Mouse (Mus musculus) forebrain, embryonic 14.5 days (tissue): Measurements from ENCODE around the gene Pakap. TPM values are rescaled to one million over a fixed set of nuclear protein-coding genes. Genes with fewer than 3 reads are reported as not detected.
A peak's percentile ranks its signal among the peaks of the same experiment; 100 is the strongest.

Experiments
- ATAC-seq: fragments of 200-750 bp; cut with Nextera tagmentation; 2 replicates; pipeline ENCODE4 v1.8.0; 2017; ENCODE audit warnings: mild to moderate bottlenecking, moderate library complexity
- DNase-seq: peaks from one replicate; pipeline ENCODE4 v3.0.0-alpha.2; 2015; ENCODE audit warnings: low spot score
- H3K27ac ChIP-seq: fragments of 300-500 bp; sonication (generic); 2 replicates; pipeline ENCODE4 v1.5.1; 2014; ENCODE audit warnings: low read depth, mild to moderate bottlenecking, control low read depth, low read length, moderate library complexity
- H3K27me3 ChIP-seq: fragments of 300-500 bp; sonication (generic); replicated peaks from 2 replicates; pipeline ENCODE4 v1.6.1; 2014; ENCODE audit warnings: low read length, control low read depth, mixed read lengths; ENCODE audit not compliant: control insufficient read depth, insufficient read depth
- H3K36me3 ChIP-seq: fragments of 300-500 bp; sonication (generic); 2 replicates; pipeline ENCODE4 v1.6.1; 2014; ENCODE audit warnings: low read length, control low read depth; ENCODE audit not compliant: control insufficient read depth, insufficient read depth
- H3K4me1 ChIP-seq: fragments of 300-500 bp; sonication (generic); 2 replicates; pipeline ENCODE4 v1.6.1; 2014; ENCODE audit warnings: antibody characterized with exemption, low read length, control low read depth; ENCODE audit not compliant: control insufficient read depth, insufficient read depth
- H3K4me2 ChIP-seq: fragments of 300-500 bp; sonication (generic); 2 replicates; pipeline ENCODE4 v1.6.1; 2014; ENCODE audit warnings: mild to moderate bottlenecking, control low read depth, low read length
- H3K4me3 ChIP-seq: fragments of 300-500 bp; sonication (generic); 2 replicates; pipeline ENCODE4 v1.5.1; 2014; ENCODE audit warnings: low read depth, low read length, control low read depth
- H3K9ac ChIP-seq: fragments of 300-500 bp; sonication (generic); 2 replicates; pipeline ENCODE4 v1.6.1; 2014; ENCODE audit warnings: mild to moderate bottlenecking, low read length, control low read depth, moderate library complexity
- H3K9me3 ChIP-seq: fragments of 300-500 bp; sonication (generic); replicated peaks from 2 replicates; pipeline ENCODE4 v1.6.1; 2016; ENCODE audit warnings: low read length, control low read depth, mixed read lengths; ENCODE audit not compliant: control insufficient read depth
- whole genome bisulfite sequencing: fragments of 180-500 bp; shearing (Covaris S2); extraction: QIAGEN DNeasy Blood & Tissue Kit; methylation state at CpG from one replicate; pipeline ENCODE4 v1.1.7; 2014; 5-methylcytosine and 5-hydroxymethylcytosine counted together
- polyA plus RNA-seq: library from polyadenylated mRNA; unstranded; fragments of >200 nt; fragmentation: Nextera tagmentation; extraction: Ambion mirVana; gene quantifications from 2 replicates; pipeline ENCODE4 v1.2.1, GENCODE M21; 2014

The Pakap gene
- polyA plus RNA-seq, 1 experiment from 2014 or later, result 4.1 TPM

- no peak overlapping the region for H3K9ac ChIP-seq
- H3K4me2 ChIP-seq, result no peak overlapping the region
- no peaks in the 10 kb centered on the region for H3K9me3 ChIP-seq
- ATAC-seq (no peak), DNase-seq (no peak)
- H3K27ac ChIP-seq, result no peak overlapping the region
- no peak overlapping the region for H3K4me3 ChIP-seq
- no peaks in the 10 kb centered on the region for H3K36me3 ChIP-seq
- H3K27me3 ChIP-seq, result no peaks in the 10 kb centered on the region
- no peaks in the 10 kb centered on the region for H3K4me1 ChIP-seq
- WGBS, result 85% methylated on average over 3 of the region's 3 CpGs
Observed at GRCm38 (mm10) chr4:57666101-57666500, 98.1 kb downstream of the Pakap start.

DNA sequence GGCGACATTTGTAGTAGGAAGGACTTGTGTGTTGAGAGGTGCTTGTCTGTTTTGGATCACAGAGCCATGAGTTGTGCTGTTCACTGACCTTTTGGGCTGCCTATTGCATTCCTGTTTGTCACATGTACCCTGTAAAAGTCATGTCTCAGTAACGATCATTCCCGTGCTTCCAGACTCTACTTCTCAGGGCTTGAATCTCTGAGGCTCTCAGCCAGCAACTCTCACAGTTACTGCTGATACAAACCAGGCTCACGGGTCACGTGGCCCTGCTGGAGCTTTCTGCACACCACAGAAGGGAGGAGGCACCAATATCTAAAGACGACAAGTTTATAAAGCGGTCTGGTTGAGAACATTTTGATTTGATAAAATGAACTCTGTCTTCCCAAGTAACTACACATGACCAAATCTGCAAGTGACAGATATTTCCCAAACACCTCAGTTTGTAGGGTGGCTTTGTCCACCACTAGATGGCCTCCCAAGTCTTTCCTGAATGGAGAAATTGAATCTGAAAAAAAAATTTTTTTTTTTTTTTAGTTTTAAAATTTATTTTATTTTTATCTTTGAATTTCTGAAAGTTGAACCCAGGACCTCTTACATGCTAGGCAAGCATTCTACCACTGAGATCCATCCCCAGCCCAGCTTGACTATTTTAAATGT is 103.0 kb downstream of the Pakap start:
- Histone ChIP-seq H3K36me3 (no peaks in the 10 kb centered on the region), H3K4me2 (no peak overlapping the region), H3K9ac (no peak overlapping the region), H3K4me3 (no peak overlapping the region), H3K27ac (no peak overlapping the region), H3K9me3 (no peaks in the 10 kb centered on the region), H3K4me1 (no peaks in the 10 kb centered on the region), H3K27me3 (no peaks in the 10 kb centered on the region)
- ATAC-seq (no peak), DNase-seq (peak; percentile 42)
- 73% methylated on average over 7 of the region's 7 CpGs for WGBS

GRCm38 (mm10) chr4:57672541-57672940 is 104.6 kb downstream of the Pakap start:
- Histone ChIP-seq H3K27me3 (no peaks in the 10 kb centered on the region), H3K4me3 (no peak overlapping the region), H3K4me2 (no peak overlapping the region), H3K4me1 (no peaks in the 10 kb centered on the region), H3K9me3 (no peaks in the 10 kb centered on the region), H3K27ac (no peak overlapping the region), H3K9ac (no peak overlapping the region), H3K36me3 (no peaks in the 10 kb centered on the region)
- ATAC-seq (no peak), DNase-seq (no peak)
- 79% methylated on average over 4 of the region's 4 CpGs for WGBS

GRCm38 (mm10) chr4:57672996-57673906 is 105.3 kb downstream of the Pakap start:
- Histone ChIP-seq H3K27ac (no peak overlapping the region), H3K4me3 (peak overlapping the region; percentile 14; the same call in 1 of the 2 replicates), H3K27me3 (no peaks in the 10 kb centered on the region), H3K9me3 (no peaks in the 10 kb centered on the region), H3K4me1 (no peaks in the 10 kb centered on the region), H3K36me3 (no peaks in the 10 kb centered on the region), H3K9ac (peak overlapping the region; percentile 48), H3K4me2 (peak overlapping the region; percentile 49)
- DNase-seq (peak; percentile 88), ATAC-seq (peak; percentile 83)
- 13% methylated on average over 12 of the region's 12 CpGs for WGBS

GRCm38 (mm10) chr4:57674351-57674750 is 106.4 kb downstream of the Pakap start:
- WGBS, result 78% methylated on average over 7 of the region's 7 CpGs
- Histone ChIP-seq H3K4me1 (no peaks in the 10 kb centered on the region), H3K4me2 (no peak overlapping the region), H3K4me3 (no peak overlapping the region), H3K36me3 (no peaks in the 10 kb centered on the region), H3K27ac (no peak overlapping the region), H3K9ac (no peak overlapping the region), H3K9me3 (no peaks in the 10 kb centered on the region), H3K27me3 (no peaks in the 10 kb centered on the region)
- ATAC-seq (no peak), DNase-seq (no peak)

- no peaks in the 10 kb centered on the region for H3K4me1 ChIP-seq
- no peaks in the 10 kb centered on the region for H3K9me3 ChIP-seq
- no peak overlapping the region for H3K27ac ChIP-seq
- DNase-seq, result peak; percentile 42
- ATAC-seq, result no peak
- peak overlapping the region; percentile 37; the same call in 1 of the 2 replicates for H3K4me2 ChIP-seq
- no peak overlapping the region for H3K9ac ChIP-seq
- no peak overlapping the region for H3K4me3 ChIP-seq
- H3K27me3 ChIP-seq, result no peaks in the 10 kb centered on the region
- WGBS, result 3% methylated on average over 13 of the region's 13 CpGs
- no peaks in the 10 kb centered on the region for H3K36me3 ChIP-seq
Observed at GRCm38 (mm10) chr4:57675387-57675786, 107.4 kb downstream of the Pakap start.

GRCm38 (mm10) chr4:57677916-57678315 is 109.9 kb downstream of the Pakap start:
- WGBS, result 85% methylated on average over 12 of the region's 12 CpGs
- Histone ChIP-seq H3K9ac (no peak overlapping the region), H3K4me3 (no peak overlapping the region), H3K27me3 (no peaks in the 10 kb centered on the region), H3K4me1 (no peaks in the 10 kb centered on the region), H3K4me2 (no peak overlapping the region), H3K27ac (no peak overlapping the region), H3K9me3 (no peaks in the 10 kb centered on the region), H3K36me3 (no peaks in the 10 kb centered on the region)
- DNase-seq, result no peak
- ATAC-seq, result no peak

- 88% methylated on average over 9 of the region's 9 CpGs for WGBS
- Histone ChIP-seq H3K27ac (no peak overlapping the region), H3K4me3 (no peak overlapping the region), H3K4me1 (no peaks in the 10 kb centered on the region), H3K9me3 (no peaks in the 10 kb centered on the region), H3K27me3 (no peaks in the 10 kb centered on the region), H3K36me3 (no peaks in the 10 kb centered on the region), H3K4me2 (no peak overlapping the region), H3K9ac (no peak overlapping the region)
- ATAC-seq (no peak), DNase-seq (no peak)
Observed at GRCm38 (mm10) chr4:57678991-57679457, 111.0 kb downstream of the Pakap start.

DNA sequence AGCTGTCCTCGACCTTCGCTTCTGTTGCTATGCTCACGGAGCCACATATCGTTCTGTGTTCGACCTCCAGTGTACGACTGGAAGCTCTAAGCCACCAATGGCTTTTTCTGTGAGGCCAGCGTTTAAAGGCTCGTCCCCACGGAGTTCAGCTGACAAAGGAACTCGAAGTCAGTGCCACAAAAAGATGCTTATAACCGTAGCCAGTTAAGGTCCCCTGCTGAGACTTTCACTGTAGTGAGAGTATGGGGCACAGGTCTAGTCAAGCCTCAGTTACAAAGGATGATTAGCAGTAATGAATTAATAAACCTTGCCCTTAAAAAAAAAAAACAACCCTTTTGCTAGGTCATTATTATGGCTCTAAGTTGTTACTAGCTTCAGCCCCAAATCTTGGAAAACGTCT is 112.2 kb downstream of the Pakap start:
- H3K27me3 ChIP-seq, result no peaks in the 10 kb centered on the region

More for the DNA sequence above, 112.2 kb downstream of the Pakap start:
- DNase-seq (no peak), ATAC-seq (no peak)
- Histone ChIP-seq H3K27ac (no peak overlapping the region), H3K4me3 (no peak overlapping the region), H3K4me2 (no peak overlapping the region), H3K9ac (no peak overlapping the region), H3K36me3 (no peaks in the 10 kb centered on the region), H3K9me3 (no peaks in the 10 kb centered on the region), H3K4me1 (no peaks in the 10 kb centered on the region)
- WGBS, result 59% methylated on average over 12 of the region's 12 CpGs
